Mouse (Mus musculus) naive thymus-derived CD4-positive, alpha-beta T cell, adult 5 months (primary cell): ENCODE data around the gene Prl3a1. TPM values are rescaled to one million over a fixed set of nuclear protein-coding genes. Genes with fewer than 3 reads are reported as not detected.

ENCODE experiments used
- polyA plus RNA-seq: library from polyadenylated mRNA; unstranded; fragments of 100-300 nt; shearing (Covaris generic); gene quantifications from one replicate; pipeline ENCODE4 v1.2.1, GENCODE M21; 2017

Gene Prl3a1
- not detected for polyA plus RNA-seq

GRCm38 (mm10) chr13:27259136-27259535 is at the start of gene Prl3a1:
Gene Prl3a1 (plus strand): TSS chr13:27259436.

GRCm38 (mm10) chr13:27241547-27241946 is 17.7 kb upstream of the Prl3a1 start, which contains the start of gene Prl3b1:
Gene Prl3b1 (plus strand): TSS chr13:27241847.

GRCm38 (mm10) chr13:27312334-27313225 is 53.3 kb downstream of the Prl3a1 start, which contains the start of gene Prl6a1:
Gene Prl6a1 (plus strand): TSS chr13:27312627.

Other genes with a start within 250 kb of the Prl3a1 start
- not detected for gene Prl, start 201.9 kb upstream of the Prl3a1 start, polyA plus RNA-seq
- gene Prl3d1, start 165.2 kb upstream of the Prl3a1 start, polyA plus RNA-seq, result not detected
- not detected for gene Prl3d2, start 137.7 kb upstream of the Prl3a1 start, polyA plus RNA-seq
- not detected for gene Prl3d3, start 102.6 kb upstream of the Prl3a1 start, polyA plus RNA-seq
- not detected for gene Prl3c1, start 62.8 kb upstream of the Prl3a1 start, polyA plus RNA-seq
- not detected for gene Prl3b1, start 17.6 kb upstream of the Prl3a1 start, polyA plus RNA-seq
- 0.41 TPM for gene Prl6a1, start 53.2 kb downstream of the Prl3a1 start, polyA plus RNA-seq
- gene Prl8a2, start 86.2 kb downstream of the Prl3a1 start, polyA plus RNA-seq, result not detected
- gene Prl2b1, start 131.4 kb downstream of the Prl3a1 start, polyA plus RNA-seq, result not detected
- not detected for gene Prl8a6, start 179.3 kb downstream of the Prl3a1 start, polyA plus RNA-seq